25 mouse cellular contexts compared by ENCODE assay signal in genomic region chr4:111073738-111074497, GRCm38 (mm10).
DNase-seq lines count a peak whose midpoint lies in the region; ATAC-seq and TF ChIP-seq lines count a peak whose summit lies in the region.
"Had no signal": no experiment of that assay in that cellular context is flagged by ENCODE, and none has a peak within 500 bp of the region (broad histone marks: within the 10 kb centered on the region; RNA-seq: fewer than 3 reads in every experiment).

No protein-coding gene starts in this region.

- H3K4me3 ChIP-seq in forebrain, embryonic 12.5 days (replicated peaks), result no peak overlapping the region
- H3K4me3 ChIP-seq in forebrain, embryonic 11.5 days (ENCODE audit: low read depth, low read length), result no peak overlapping the region
- no peak overlapping the region for H3K4me3 ChIP-seq in midbrain, embryonic 15.5 days
- no peak overlapping the region for H3K4me3 ChIP-seq in midbrain, postnatal 0 days (ENCODE audit: low read depth, low read length)
- H3K4me3 ChIP-seq: embryonic facial prominence, embryonic 12.5 days; forebrain, embryonic 13.5 days; gastrocnemius, adult 2 months; heart, embryonic 15.5 days; left cerebral cortex, adult 2 months; liver, embryonic 15.5 days; lung, embryonic 15.5 days; megakaryocyte, embryonic 14.5 days had no signal

- no peaks in the 10 kb centered on the region for H3K9me3 ChIP-seq in forebrain, embryonic 12.5 days
- no peaks in the 10 kb centered on the region for H3K9me3 ChIP-seq in forebrain, embryonic 11.5 days (ENCODE audit: control insufficient read depth, low read length)
- H3K9me3 ChIP-seq in midbrain, embryonic 15.5 days, result no peaks in the 10 kb centered on the region
- H3K9me3 ChIP-seq in midbrain, postnatal 0 days (ENCODE audit: low read length), result no peaks in the 10 kb centered on the region
- H3K9me3 ChIP-seq: embryonic facial prominence, embryonic 12.5 days; forebrain, embryonic 13.5 days; heart, embryonic 15.5 days; liver, embryonic 15.5 days; lung, embryonic 15.5 days had no signal

- no peak overlapping the region for H3K4me2 ChIP-seq in forebrain, embryonic 12.5 days
- H3K4me2 ChIP-seq in forebrain, embryonic 11.5 days (ENCODE audit: low read depth, low read length, severe bottlenecking), result no peak overlapping the region
- no peak overlapping the region for H3K4me2 ChIP-seq in midbrain, embryonic 15.5 days
- no peak overlapping the region for H3K4me2 ChIP-seq in midbrain, postnatal 0 days (ENCODE audit: low read depth, low read length, poor library complexity, severe bottlenecking)
- H3K4me2 ChIP-seq: embryonic facial prominence, embryonic 12.5 days; forebrain, embryonic 13.5 days; heart, embryonic 15.5 days; liver, embryonic 15.5 days; lung, embryonic 15.5 days had no signal

- H3K27ac ChIP-seq in forebrain, embryonic 12.5 days, result no peak overlapping the region
- no peak overlapping the region for H3K27ac ChIP-seq in forebrain, embryonic 11.5 days (ENCODE audit: low read depth, low read length)
- no peak overlapping the region for H3K27ac ChIP-seq in midbrain, embryonic 15.5 days
- no peak overlapping the region for H3K27ac ChIP-seq in midbrain, postnatal 0 days (ENCODE audit: low read depth, low read length)
- H3K27ac ChIP-seq: embryonic facial prominence, embryonic 12.5 days; forebrain, embryonic 13.5 days; gastrocnemius, adult 2 months; heart, embryonic 15.5 days; left cerebral cortex, adult 2 months; liver, embryonic 15.5 days; lung, embryonic 15.5 days had no signal

- WGBS in forebrain, embryonic 12.5 days, result 70% methylated on average over 6 of the region's 7 CpGs
- WGBS in forebrain, embryonic 11.5 days, result 76% methylated on average over 6 of the region's 7 CpGs
- 71% methylated on average over 6 of the region's 7 CpGs for WGBS in midbrain, embryonic 15.5 days
- WGBS in midbrain, postnatal 0 days, result 77% methylated on average over 6 of the region's 7 CpGs

- no peak for TF ChIP-seq CTCF in midbrain, postnatal 0 days (IDR thresholded peaks at IDR 0.05)

- no peaks in the 10 kb centered on the region for H3K4me1 ChIP-seq in forebrain, embryonic 12.5 days
- no peaks in the 10 kb centered on the region for H3K4me1 ChIP-seq in forebrain, embryonic 11.5 days (replicated peaks; ENCODE audit: control insufficient read depth, insufficient read depth, low read length)
- no peaks in the 10 kb centered on the region for H3K4me1 ChIP-seq in midbrain, embryonic 15.5 days
- no peaks in the 10 kb centered on the region for H3K4me1 ChIP-seq in midbrain, postnatal 0 days (ENCODE audit: insufficient read depth, low read length)
- H3K4me1 ChIP-seq: embryonic facial prominence, embryonic 12.5 days; forebrain, embryonic 13.5 days; heart, embryonic 15.5 days; liver, embryonic 15.5 days; lung, embryonic 15.5 days; megakaryocyte, embryonic 14.5 days had no signal

- no peak overlapping the region for H3K9ac ChIP-seq in forebrain, embryonic 12.5 days
- no peak overlapping the region for H3K9ac ChIP-seq in forebrain, embryonic 11.5 days (ENCODE audit: low read length)
- H3K9ac ChIP-seq in midbrain, embryonic 15.5 days, result no peak overlapping the region
- no peak overlapping the region for H3K9ac ChIP-seq in midbrain, postnatal 0 days (replicated peaks; ENCODE audit: low read length, poor library complexity, severe bottlenecking)
- H3K9ac ChIP-seq: embryonic facial prominence, embryonic 12.5 days; forebrain, embryonic 13.5 days; heart, embryonic 15.5 days; liver, embryonic 15.5 days; lung, embryonic 15.5 days had no signal

- no peaks in the 10 kb centered on the region for H3K27me3 ChIP-seq in forebrain, embryonic 12.5 days
- H3K27me3 ChIP-seq in forebrain, embryonic 11.5 days (ENCODE audit: control insufficient read depth, insufficient read depth, low read length), result no peaks in the 10 kb centered on the region
- H3K27me3 ChIP-seq in midbrain, embryonic 15.5 days (replicated peaks), result no peaks in the 10 kb centered on the region
- no peaks in the 10 kb centered on the region for H3K27me3 ChIP-seq in midbrain, postnatal 0 days (ENCODE audit: insufficient read depth, low read length)
- H3K27me3 ChIP-seq: embryonic facial prominence, embryonic 12.5 days; forebrain, embryonic 13.5 days; heart, embryonic 15.5 days; liver, embryonic 15.5 days; lung, embryonic 15.5 days; megakaryocyte, embryonic 14.5 days had no signal

- ATAC-seq in forebrain, embryonic 12.5 days (ENCODE audit: low FRiP score), result peak; percentile 44; the same call in 1 of the 2 replicates
- ATAC-seq in forebrain, embryonic 11.5 days (replicated peaks; ENCODE audit: low FRiP score), result no peak
- ATAC-seq in midbrain, embryonic 15.5 days (replicated peaks), result peak; percentile 66; the same call in 1 of the 2 replicates
- no peak for ATAC-seq in midbrain, postnatal 0 days (ENCODE audit: low FRiP score)

- no peak for DNase-seq in forebrain, embryonic 11.5 days (ENCODE audit: low spot score)
- no peak for DNase-seq in midbrain, postnatal 0 days (ENCODE audit: low spot score)
- peak; percentile 73 for DNase-seq in R1 (ENCODE audit: low read depth, low spot score)
- DNase-seq in spleen, adult 18-20 months, result no peak
- no peak for DNase-seq in layer of hippocampus, adult 18-20 months (ENCODE audit: low spot score in 2 of 2)
- DNase-seq: adrenal gland, postnatal 25 days; B cell, adult 2 months; cerebellum, adult 11 months; cerebellum, postnatal 36 days; gastrocnemius, adult 2 months; heart, postnatal 36 days; kidney, adult 11 months; liver; lung, postnatal 36 days; right cerebral cortex, postnatal 14 days; thymus, postnatal 14 days had no signal

- no peaks in the 10 kb centered on the region for H3K36me3 ChIP-seq in forebrain, embryonic 12.5 days (replicated peaks)
- no peaks in the 10 kb centered on the region for H3K36me3 ChIP-seq in forebrain, embryonic 11.5 days (ENCODE audit: control insufficient read depth, insufficient read depth, low read length)
- no peaks in the 10 kb centered on the region for H3K36me3 ChIP-seq in midbrain, embryonic 15.5 days (replicated peaks)
- no peaks in the 10 kb centered on the region for H3K36me3 ChIP-seq in midbrain, postnatal 0 days (ENCODE audit: insufficient read depth, low read length)
- H3K36me3 ChIP-seq: embryonic facial prominence, embryonic 12.5 days; heart, embryonic 15.5 days; liver, embryonic 15.5 days; lung, embryonic 15.5 days had no signal

Comparison
In these comparisons a context has a peak if more than half of its experiments do, and no peak if none do; other contexts are left out.
1. ATAC-seq: peak in forebrain, embryonic 12.5 days (single experiment) and midbrain, embryonic 15.5 days (single experiment); none in forebrain, embryonic 11.5 days (single experiment) and midbrain, postnatal 0 days (single experiment).